In genomic region chr14:34674932-34675331, GRCm38 (mm10) we compare ENCODE assay signal across 8 mouse cellular contexts. TPM values are rescaled to one million over a fixed set of nuclear protein-coding genes. Genes with fewer than 3 reads are reported as not detected.
DNase-seq lines count a peak whose midpoint lies in the region; ATAC-seq and TF ChIP-seq lines count a peak whose summit lies in the region.

No protein-coding gene starts in this region.

- no peak for TF ChIP-seq CTCF in lung, adult 2 months (IDR thresholded peaks at IDR 0.05; ENCODE audit: insufficient read depth, low read length)
- TF ChIP-seq CTCF in cortical plate, adult 2 months (IDR thresholded peaks at IDR 0.05; ENCODE audit: extremely low read depth, insufficient read depth, low read length) = no peak

- H3K4me3 ChIP-seq in lung, adult 2 months (replicated peaks; ENCODE audit: extremely low read depth, low read depth, low read length) = peak overlapping the region; percentile 75
- H3K4me3 ChIP-seq in cortical plate, adult 2 months (ENCODE audit: insufficient read depth, low read length) = peak overlapping the region; percentile 74
- H3K4me3 ChIP-seq in intestine, embryonic 14.5 days (ENCODE audit: low read depth, low read length) = peak overlapping the region; percentile 82
- peak overlapping the region; percentile 99 for H3K4me3 ChIP-seq in neural tube, embryonic 12.5 days

- no peak overlapping the region for H3K27ac ChIP-seq in cortical plate, adult 2 months (ENCODE audit: insufficient read depth, low read length)
- no peak overlapping the region; the same call in 1 of the 2 replicates for H3K27ac ChIP-seq in intestine, embryonic 14.5 days (ENCODE audit: low read depth)
- H3K27ac ChIP-seq in neural tube, embryonic 12.5 days = no peak overlapping the region

- no peaks in the 10 kb centered on the region for H3K27me3 ChIP-seq in intestine, embryonic 14.5 days (replicated peaks; ENCODE audit: control insufficient read depth, insufficient read depth, low read length)
- no peaks in the 10 kb centered on the region for H3K27me3 ChIP-seq in neural tube, embryonic 12.5 days (replicated peaks)

- no peak for DNase-seq in lung, adult 2 months
- DNase-seq in lung, postnatal 10 days = no peak
- no peak for DNase-seq in intestine, embryonic 14.5 days (ENCODE audit: low spot score)
- no peak for DNase-seq in left cerebral cortex, adult 11 months (ENCODE audit: low spot score)
- no peak for DNase-seq in adrenal gland, adult 18-20 months (ENCODE audit: low spot score in 2 of 2)
- DNase-seq in cerebellum, postnatal 14 days = no peak

- H3K4me1 ChIP-seq in lung, adult 2 months (ENCODE audit: control insufficient read depth, insufficient read depth, low read length) = no peaks in the 10 kb centered on the region; the same call in none of the 2 replicates
- no peaks in the 10 kb centered on the region; the same call in 1 of the 2 replicates for H3K4me1 ChIP-seq in cortical plate, adult 2 months (ENCODE audit: control insufficient read depth, insufficient read depth, low read length)
- H3K4me1 ChIP-seq in intestine, embryonic 14.5 days (replicated peaks; ENCODE audit: control insufficient read depth, insufficient read depth, low read length) = peaks cover 5% of the 10 kb centered on the region; the same call in 1 of the 2 replicates
- peaks cover 6% of the 10 kb centered on the region; the same call in 1 of the 2 replicates for H3K4me1 ChIP-seq in neural tube, embryonic 12.5 days

- ATAC-seq in intestine, embryonic 14.5 days (replicated peaks; ENCODE audit: low FRiP score, low TSS enrichment, low read depth) = no peak
- ATAC-seq in neural tube, embryonic 12.5 days (ENCODE audit: low FRiP score, low read depth) = no peak

- peak overlapping the region; percentile 68 for H3K4me2 ChIP-seq in intestine, embryonic 14.5 days (ENCODE audit: low read length)
- H3K4me2 ChIP-seq in neural tube, embryonic 12.5 days (replicated peaks) = peak overlapping the region; percentile 80

- WGBS in lung, adult 2 months = 14% methylated on average over 9 of the region's 9 CpGs
- WGBS in intestine, embryonic 14.5 days = 23% methylated on average over 9 of the region's 9 CpGs
- WGBS in neural tube, embryonic 12.5 days = 35% methylated on average over 9 of the region's 9 CpGs

- peaks cover 17% of the 10 kb centered on the region for H3K36me3 ChIP-seq in intestine, embryonic 14.5 days (ENCODE audit: control insufficient read depth, insufficient read depth, low read length)
- peaks cover 9% of the 10 kb centered on the region for H3K36me3 ChIP-seq in neural tube, embryonic 12.5 days

- no peak for TF ChIP-seq POLR2A in lung, adult 2 months (IDR thresholded peaks at IDR 0.05; ENCODE audit: borderline replicate concordance, extremely low read depth, low read depth, low read length)
- TF ChIP-seq POLR2A in cortical plate, adult 2 months (IDR thresholded peaks at IDR 0.05; ENCODE audit: extremely low read depth, insufficient read depth, low read length) = no peak

- H3K9ac ChIP-seq in intestine, embryonic 14.5 days (ENCODE audit: low read length) = peak overlapping the region; percentile 94
- H3K9ac ChIP-seq in neural tube, embryonic 12.5 days = peak overlapping the region; percentile 96

- H3K9me3 ChIP-seq in intestine, embryonic 14.5 days (ENCODE audit: control insufficient read depth, low read length) = no peaks in the 10 kb centered on the region
- H3K9me3 ChIP-seq in neural tube, embryonic 12.5 days = no peaks in the 10 kb centered on the region

RNA-seq across cellular contexts. Expression of gene Wapl, which starts 1.2 kb away (rescaled TPM):
- polyA plus RNA-seq in lung, adult 2 months (2012; rRNA removed) = 9.3 and 23.0 TPM in 2 replicates
- 16.0 and 16.3 TPM in 2 replicates for polyA plus RNA-seq in cortical plate, adult 2 months (2012; rRNA removed)
- polyA plus RNA-seq in intestine, embryonic 14.5 days (2014; fragmentation: Nextera tagmentation; extraction: Ambion mirVana) = 29.4 and 29.7 TPM in 2 replicates
- polyA plus RNA-seq in neural tube, embryonic 12.5 days (2016; fragmentation: Nextera tagmentation; extraction: Ambion mirVana) = 30.3 and 30.5 TPM in 2 replicates
- total RNA-seq in adrenal gland, adult 18-20 months (2021) = 10 to 100 TPM; 72.4 to 90.5 TPM
